Mouse (Mus musculus) embryonic fibroblast, embryonic 13.5 days (primary cell): ENCODE data around the gene Ctnnbl1.

Experiments
- CTCF ChIP-seq: IDR thresholded peaks from 2 replicates; pipeline ENCODE4 v1.5.1; 2011; ENCODE audit warnings: mild to moderate bottlenecking, control low read depth, low read length, moderate library complexity, borderline replicate concordance; ENCODE audit not compliant: insufficient read depth
- POLR2A ChIP-seq: IDR thresholded peaks from 2 replicates; pipeline ENCODE4 v1.6.1; 2011; ENCODE audit warnings: low read depth, mild to moderate bottlenecking, control low read depth, low read length, moderate library complexity

DNA sequence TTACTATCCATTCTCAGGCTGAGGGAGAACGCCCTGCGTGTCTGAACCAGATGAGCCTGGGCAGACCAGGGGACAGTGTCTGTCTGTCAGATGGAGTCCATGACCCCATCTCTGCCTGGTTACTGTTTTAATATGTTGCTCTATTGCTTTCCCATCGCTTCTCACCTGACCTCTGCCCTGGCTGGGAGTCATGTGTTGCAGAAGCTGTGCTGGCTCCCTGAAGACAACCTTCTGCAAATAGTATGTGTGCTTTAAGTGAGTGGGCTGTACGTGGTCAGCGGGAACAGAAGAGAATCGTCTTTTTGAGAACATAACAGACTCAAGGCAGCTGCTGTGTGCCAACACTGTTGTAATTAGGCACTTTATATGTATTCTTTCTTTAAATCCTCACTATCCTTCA lies 47.0 kb downstream of the Ctnnbl1 start:
- TF ChIP-seq CTCF (no peak), POLR2A (no peak)
